Mouse (Mus musculus) cerebellum, adult 9-10 months (tissue): Measurements from ENCODE around the gene Ssh2.

Experiments
- DNase-seq: peaks from one replicate; pipeline ENCODE4 v3.0.0; 2022

Gene Ssh2

GRCm38 (mm10) chr11:77494782-77495181 is 278.7 kb downstream of the Ssh2 start:
- DNase-seq = peak; percentile 52

GRCm38 (mm10) chr11:77495507-77495906 is 279.4 kb downstream of the Ssh2 start:
- peak; percentile 43 for DNase-seq

- peak; percentile 77 for DNase-seq
Measured at GRCm38 (mm10) chr11:77497341-77497756, 281.3 kb downstream of the Ssh2 start.

GRCm38 (mm10) chr11:77497851-77498250 is 281.8 kb downstream of the Ssh2 start:
- DNase-seq = no peak

- peak; percentile 59 for DNase-seq
Measured at GRCm38 (mm10) chr11:77498261-77499139, 282.4 kb downstream of the Ssh2 start.

- DNase-seq = peak; percentile 89
Measured at GRCm38 (mm10) chr11:77499354-77499753, 283.3 kb downstream of the Ssh2 start.

- peak; percentile 67 for DNase-seq
Measured at GRCm38 (mm10) chr11:77500361-77501325, 284.6 kb downstream of the Ssh2 start.

GRCm38 (mm10) chr11:77501392-77501791 is 285.3 kb downstream of the Ssh2 start:
- peak; percentile 90 for DNase-seq

- DNase-seq = peak; percentile 53
Measured at GRCm38 (mm10) chr11:77501971-77502370, 285.9 kb downstream of the Ssh2 start.

- DNase-seq = no peak
Measured at GRCm38 (mm10) chr11:77502481-77502880, 286.4 kb downstream of the Ssh2 start.

- peak; percentile 16 for DNase-seq
Measured at GRCm38 (mm10) chr11:77503511-77503910, 287.4 kb downstream of the Ssh2 start.

- peak; percentile 30 for DNase-seq
Measured at GRCm38 (mm10) chr11:77504377-77504776, 288.3 kb downstream of the Ssh2 start.

- DNase-seq = peak; percentile 25
Measured at GRCm38 (mm10) chr11:77505291-77505980, 289.3 kb downstream of the Ssh2 start.

- peak; percentile 41 for DNase-seq
Measured at GRCm38 (mm10) chr11:77506273-77506672, 290.2 kb downstream of the Ssh2 start.

- DNase-seq = peak; percentile 42
Measured at GRCm38 (mm10) chr11:77506941-77507340, 290.9 kb downstream of the Ssh2 start.

GRCm38 (mm10) chr11:77507426-77507825 is 291.3 kb downstream of the Ssh2 start:
- DNase-seq = peak; percentile 30

GRCm38 (mm10) chr11:77508068-77509021 is 292.3 kb downstream of the Ssh2 start:
- DNase-seq = peak; percentile 79
